Mouse (Mus musculus) adrenal gland, postnatal 36 days (tissue): Measurements from ENCODE around the gene Wdcp. TPM values are rescaled to one million over a fixed set of nuclear protein-coding genes. Genes with fewer than 3 reads are reported as not detected.
"Not testable (repeated sequence)": the region's sequence is repeated elsewhere in the genome, so short reads cannot be mapped to it uniquely, and the experiment has no call there.

Experiments
- DNase-seq, 2 experiments: peaks; one replicate each; pipeline ENCODE4 v3.0.0; 2021; ENCODE audit warnings: mixed read lengths in 1 of 2
- long read RNA-seq, 2 experiments: library from polyadenylated mRNA; stranded (forward); transcript quantifications; one replicate each; pipeline ENCODE4 v2.0.0; 2021; ENCODE audit warnings: borderline sequencing depth in 2 of 2
- total RNA-seq, 2 experiments: library from RNA; stranded (reverse); gene quantifications; 2 replicates each; pipeline ENCODE4 v1.2.3; 2021

Wdcp gene
- 1 to 10 TPM; 7.3 to 8.4 TPM for total RNA-seq
- long read RNA-seq, experiment 1, partial matches to known transcripts = 0 of 3 reads
- long read RNA-seq, experiment 1, other reads (novel, unspliced or antisense) = 1 of 3 reads
- long read RNA-seq, experiment 2, partial matches to known transcripts = 0 of 2 reads
- long read RNA-seq, experiment 2, other reads (novel, unspliced or antisense) = 0 of 2 reads

- DNase-seq = peak; percentile 91 to 92
These were observed at the start of gene Wdcp for GRCm38 (mm10) chr12:4842890-4843597. Gene Wdcp (plus strand): TSS chr12:4843303.

- no peak for DNase-seq
These were observed 49.4 kb upstream of the Wdcp start for GRCm38 (mm10) chr12:4793718-4794117.

DNA sequence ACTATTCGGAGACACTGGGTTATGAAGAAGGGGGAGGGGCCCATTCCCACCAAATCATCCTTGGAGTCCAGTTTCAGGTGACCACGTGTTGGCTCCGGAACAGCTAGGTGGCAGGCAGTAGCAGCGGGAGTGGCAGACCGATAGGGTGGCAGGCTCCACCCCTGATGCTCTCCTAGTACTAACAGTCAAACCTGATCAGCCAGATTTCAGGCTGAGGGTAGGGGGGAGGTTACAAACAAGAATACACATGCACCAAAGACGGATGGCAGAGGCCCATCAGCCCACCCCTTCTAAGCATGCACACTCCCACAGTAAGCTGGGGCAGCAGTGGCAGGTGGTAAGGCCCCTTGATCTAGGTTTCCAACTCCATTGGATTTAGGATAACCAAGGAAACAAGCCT lies 45.6 kb upstream of the Wdcp start:
- DNase-seq = not testable (repeated sequence)

GRCm38 (mm10) chr12:4811036-4811435 lies 32.1 kb upstream of the Wdcp start:
- no peak for DNase-seq

DNA sequence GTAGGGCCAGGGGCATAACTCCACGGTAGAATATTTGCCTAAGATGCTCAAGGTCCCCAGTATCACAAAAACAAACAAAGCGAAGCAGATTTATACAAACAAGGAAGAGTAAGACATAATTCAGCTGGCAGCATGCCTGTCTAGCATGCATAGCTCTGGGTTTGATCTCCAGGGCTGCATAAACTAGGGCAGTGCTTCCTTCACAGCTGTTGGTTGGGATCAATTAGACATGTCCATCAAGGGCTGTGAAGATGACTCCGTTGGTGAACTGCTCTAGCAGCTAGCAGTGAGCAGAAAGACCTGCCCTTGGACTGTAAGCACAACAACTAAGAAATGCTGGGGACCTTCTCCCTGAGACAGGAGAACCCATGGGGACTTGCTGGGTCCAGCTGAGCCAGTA lies 31.4 kb upstream of the Wdcp start:
- no peak for DNase-seq

DNA sequence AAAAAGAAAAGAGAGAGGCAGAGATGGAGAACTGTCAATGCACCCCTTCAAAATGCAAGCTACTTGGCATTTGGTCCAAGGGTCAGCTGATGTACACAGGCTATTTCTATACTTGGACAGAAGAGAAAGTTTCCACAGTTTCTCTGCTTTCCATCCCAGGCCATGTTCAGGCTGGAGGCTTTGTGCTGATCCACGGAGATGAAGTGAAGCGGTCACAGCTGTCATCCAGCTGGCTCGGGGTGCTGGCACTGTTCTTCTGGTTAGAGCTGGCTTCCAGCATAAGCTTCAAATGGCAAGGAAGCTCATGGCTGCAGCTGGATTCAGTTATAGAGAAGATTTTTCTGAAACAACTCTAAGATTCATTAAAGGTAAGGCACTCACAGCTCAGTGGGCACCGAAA lies 29.5 kb upstream of the Wdcp start:
- no peak for DNase-seq

- DNase-seq = no peak
These were observed 26.3 kb upstream of the Wdcp start for GRCm38 (mm10) chr12:4816680-4817360.

- DNase-seq = peak; percentile 99 to 100
These were observed 25.6 kb upstream of the Wdcp start, which contains the start of gene Sf3b6 for GRCm38 (mm10) chr12:4817361-4818101. Gene Sf3b6 (plus strand): TSS chr12:4817544.

DNA sequence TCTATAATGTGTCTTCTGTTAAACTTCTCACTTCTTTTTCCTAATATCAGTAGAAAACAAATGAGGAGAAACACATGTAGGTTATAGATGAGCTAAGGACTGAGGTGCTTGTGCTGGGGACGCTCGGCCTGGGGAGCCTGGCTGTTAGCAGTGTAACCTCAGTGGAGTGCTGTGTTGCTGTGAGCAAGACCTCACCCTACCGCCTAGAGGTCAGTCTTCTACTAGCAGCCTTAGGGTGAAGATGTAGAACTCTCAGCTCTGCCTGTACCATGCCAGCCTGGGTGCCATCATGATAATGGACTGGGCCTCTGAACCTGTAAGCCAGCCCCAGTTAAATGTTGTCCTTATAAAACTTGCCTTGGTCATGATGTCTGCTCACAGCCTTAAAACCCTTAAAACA lies 15.8 kb upstream of the Wdcp start:
- no peak for DNase-seq

GRCm38 (mm10) chr12:4836959-4837358 lies 6.1 kb upstream of the Wdcp start:
- DNase-seq = peak; percentile 12 to 29

GRCm38 (mm10) chr12:4840010-4840409 lies 3.1 kb upstream of the Wdcp start:
- no peak for DNase-seq

DNA sequence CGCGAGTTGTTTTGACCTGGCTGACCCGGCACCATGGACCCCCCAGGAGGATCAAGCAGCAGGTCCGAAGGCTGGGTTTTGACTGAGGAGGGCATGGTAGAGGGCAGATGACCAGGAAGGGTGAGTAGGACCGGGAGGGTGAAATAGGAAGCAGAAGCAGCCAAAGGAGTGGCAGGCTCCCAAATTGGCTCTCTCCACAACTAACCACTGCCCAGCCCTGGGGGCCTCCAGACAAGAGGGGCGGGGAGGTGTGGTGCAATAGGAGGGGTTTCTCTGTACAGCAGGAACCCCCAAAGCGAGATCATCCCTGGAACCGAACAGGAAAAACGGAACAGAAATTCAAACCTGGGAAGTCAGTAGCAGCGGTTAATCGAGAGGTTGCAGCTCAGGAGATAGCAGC lies 2.4 kb upstream of the Wdcp start:
- DNase-seq = peak in 1 of 2 experiments; percentile 10

- peak; percentile 52 to 68 for DNase-seq
These were observed 1.7 kb upstream of the Wdcp start, which contains the start of gene Fkbp1b for GRCm38 (mm10) chr12:4841392-4841887. Gene Fkbp1b (minus strand): TSS chr12:4841591.

GRCm38 (mm10) chr12:4842456-4842855 lies 647 bp upstream of the Wdcp start:
- no peak for DNase-seq

- DNase-seq = peak; percentile 53 to 56
These were observed 638 bp downstream of the Wdcp start for GRCm38 (mm10) chr12:4843741-4844140.

- DNase-seq = peak in 1 of 2 experiments; percentile 11
These were observed 13.1 kb downstream of the Wdcp start for GRCm38 (mm10) chr12:4856160-4856559.

DNA sequence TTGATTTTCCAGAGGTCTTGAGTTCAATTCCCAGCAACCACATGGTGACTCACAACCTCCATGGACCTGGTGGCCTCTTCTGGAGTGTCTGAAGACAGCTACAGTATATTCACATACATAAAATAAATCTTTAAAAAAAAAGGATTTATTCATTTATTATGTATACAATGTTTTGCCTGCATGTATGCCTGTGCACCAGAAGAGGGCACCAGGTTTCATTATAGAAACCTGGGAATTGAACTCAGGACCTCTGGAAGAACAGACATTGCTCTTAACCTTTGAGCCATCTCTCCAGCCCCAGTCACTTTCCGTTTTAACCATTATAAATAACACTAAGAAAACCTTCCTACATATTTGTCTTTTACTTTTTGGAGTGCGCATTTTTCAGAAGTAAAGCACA lies 13.7 kb downstream of the Wdcp start:
- DNase-seq = no peak

DNA sequence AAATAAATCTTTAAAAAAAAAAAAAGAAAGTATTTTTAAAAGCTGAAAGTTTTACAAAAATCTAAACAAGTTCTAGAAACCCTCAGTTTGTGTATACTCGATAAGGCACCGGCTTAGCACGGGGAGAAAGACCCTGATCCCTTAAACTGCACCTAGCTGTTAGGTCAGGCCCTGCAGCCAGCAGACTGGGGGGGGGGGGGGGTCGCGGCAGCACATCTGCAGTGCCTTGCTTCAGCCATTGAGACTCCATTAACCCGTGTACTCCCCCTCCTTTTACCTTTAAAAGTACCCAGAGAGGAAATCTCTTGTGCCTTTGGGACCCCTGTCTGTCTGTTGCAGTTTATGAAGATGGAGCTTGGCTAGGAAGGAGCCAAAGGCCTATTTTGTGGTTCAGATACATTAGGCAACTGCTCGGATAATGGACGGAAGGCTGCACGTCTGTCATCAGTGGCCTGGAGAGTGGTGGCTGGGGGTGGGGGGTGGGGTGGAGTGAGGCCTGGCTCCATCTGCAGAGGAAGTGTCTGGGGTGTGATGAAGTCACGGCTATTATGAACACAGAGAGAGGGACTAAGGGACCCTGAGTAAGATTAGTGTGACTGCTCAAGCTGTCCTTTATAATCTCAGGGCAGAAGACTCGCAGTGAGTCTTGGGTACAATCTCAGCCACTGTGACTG lies 16.3 kb downstream of the Wdcp start:
- no peak for DNase-seq

GRCm38 (mm10) chr12:4862672-4863071 lies 19.6 kb downstream of the Wdcp start:
- no peak for DNase-seq

- no peak for DNase-seq
These were observed 20.7 kb downstream of the Wdcp start for GRCm38 (mm10) chr12:4863654-4864337.

DNA sequence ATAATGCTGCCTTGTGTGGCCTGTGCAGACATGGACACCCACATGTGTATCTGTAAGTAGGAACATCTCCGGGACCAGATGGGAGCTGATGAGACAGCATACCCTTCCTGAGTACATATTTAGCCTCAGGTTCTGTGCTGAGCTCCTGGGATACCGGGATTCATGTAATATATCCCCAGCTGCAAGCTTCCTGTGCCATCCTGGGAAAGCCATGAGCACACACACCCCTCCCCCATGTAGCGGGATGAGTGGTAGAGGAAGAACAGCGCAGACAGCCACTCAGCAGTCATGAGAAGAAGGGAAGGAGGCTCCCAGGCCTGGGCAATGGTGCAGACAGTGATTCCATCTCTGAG lies 21.2 kb downstream of the Wdcp start:
- DNase-seq = no peak
